Mouse (Mus musculus) myocyte (in vitro differentiated cells): ENCODE data around the gene Nacad. TPM values are rescaled to one million over a fixed set of nuclear protein-coding genes. Genes with fewer than 3 reads are reported as not detected.

Source experiments
- H3K27me3 ChIP-seq: one replicate; pipeline ENCODE4 v1.6.1; 2011; ENCODE audit not compliant: control insufficient read depth, insufficient read depth, insufficient read length
- H3K36me3 ChIP-seq: one replicate; pipeline ENCODE4 v1.6.1; 2011; ENCODE audit not compliant: control insufficient read depth, insufficient read depth
- H3K4me2 ChIP-seq: one replicate; pipeline ENCODE4 v1.6.1; 2011; ENCODE audit warnings: low read depth, control low read depth
- H3K4me3 ChIP-seq: one replicate; pipeline ENCODE4 v1.5.1; 2011; ENCODE audit warnings: mild to moderate bottlenecking, control low read depth, moderate library complexity
- H3K79me2 ChIP-seq: one replicate; pipeline ENCODE4 v1.6.1; 2011; ENCODE audit not compliant: control insufficient read depth, insufficient read depth
- H3ac ChIP-seq: one replicate; pipeline ENCODE4 v1.6.1; 2011; ENCODE audit not compliant: control insufficient read depth, insufficient read length
- CEBPB ChIP-seq: IDR thresholded peaks from 2 replicates; pipeline ENCODE4 v1.6.1; 2011; ENCODE audit warnings: mild to moderate bottlenecking, moderate library complexity; ENCODE audit not compliant: poor library complexity, insufficient read depth, severe bottlenecking
- E2F4 ChIP-seq: IDR thresholded peaks from one replicate; pipeline ENCODE4 v1.6.1; 2011; ENCODE audit warnings: mild to moderate bottlenecking, control low read depth, moderate library complexity; ENCODE audit not compliant: insufficient read depth
- MAX ChIP-seq: IDR thresholded peaks from one replicate; pipeline ENCODE4 v1.6.1; 2011; ENCODE audit warnings: low read depth, mild to moderate bottlenecking, control low read depth
- MYOD1 ChIP-seq, 3 experiments: IDR thresholded peaks; one replicate each; pipeline ENCODE4 v1.6.1; 2011; ENCODE audit warnings: control low read depth in 2 of 3, low read depth in 2 of 3, mild to moderate bottlenecking in 2 of 3, moderate library complexity in 1 of 3; ENCODE audit not compliant: insufficient read length in 2 of 3, control insufficient read depth in 1 of 3
- MYOG ChIP-seq, 3 experiments: IDR thresholded peaks; one replicate each; pipeline ENCODE4 v1.6.1; 2011; ENCODE audit warnings: control low read depth in 2 of 3, low read depth in 2 of 3, mild to moderate bottlenecking in 2 of 3; ENCODE audit not compliant: insufficient read length in 2 of 3, control insufficient read depth in 1 of 3, insufficient read depth in 1 of 3
- POLR2A ChIP-seq: IDR thresholded peaks from one replicate; pipeline ENCODE4 v1.6.1; 2011; ENCODE audit warnings: low read depth, mild to moderate bottlenecking, control low read depth, moderate library complexity; ENCODE audit not compliant: insufficient read length
- POLR2AphosphoS2 ChIP-seq: IDR thresholded peaks from one replicate; pipeline ENCODE4 v1.6.1; 2011; ENCODE audit warnings: low read depth, control low read depth; ENCODE audit not compliant: insufficient read length
- REST ChIP-seq: IDR thresholded peaks from one replicate; pipeline ENCODE4 v1.6.1; 2011; ENCODE audit warnings: mild to moderate bottlenecking, control low read depth, moderate library complexity; ENCODE audit not compliant: insufficient read depth, insufficient read length
- SRF ChIP-seq: IDR thresholded peaks from one replicate; pipeline ENCODE4 v1.6.1; 2011; ENCODE audit warnings: low read depth; ENCODE audit not compliant: control insufficient read depth, insufficient read length
- TCF12 ChIP-seq: IDR thresholded peaks from one replicate; pipeline ENCODE4 v1.6.1; 2011; ENCODE audit warnings: mild to moderate bottlenecking, control low read depth; ENCODE audit not compliant: poor library complexity, insufficient read depth, severe bottlenecking
- TCF3 ChIP-seq: IDR thresholded peaks from one replicate; pipeline ENCODE4 v1.6.1; 2011; ENCODE audit warnings: low read depth, control low read depth; ENCODE audit not compliant: insufficient read length
- USF1 ChIP-seq: IDR thresholded peaks from one replicate; pipeline ENCODE4 v1.6.1; 2011; ENCODE audit warnings: low read depth, mild to moderate bottlenecking, control low read depth, moderate library complexity
- polyA plus RNA-seq: library from polyadenylated mRNA; unstranded; fragments of >200 nt; fragmentation: generic; extraction: Trizol; gene quantifications from one replicate; pipeline ENCODE4 v1.2.1, GENCODE M21; 2012; ENCODE audit warnings: missing spikeins

The Nacad gene
- polyA plus RNA-seq, 1 experiment: 1.00 TPM

- TF ChIP-seq USF1 (no peak), REST (no peak), SRF (no peak), MYOG (IDR thresholded peaks at IDR 0.05; ENCODE audit: control insufficient read depth in 1 of 3, insufficient read depth in 1 of 3, insufficient read length in 2 of 3, low read depth in 2 of 3) (no peak), CEBPB (no peak), POLR2A (no peak), MYOD1 (IDR thresholded peaks at IDR 0.05; ENCODE audit: control insufficient read depth in 1 of 3, insufficient read length in 2 of 3, low read depth in 2 of 3) (no peak), TCF12 (no peak), POLR2AphosphoS2 (no peak), E2F4 (no peak)
- H3ac ChIP-seq: no peak overlapping the region
- H3K4me3 ChIP-seq: no peak overlapping the region
- no peak overlapping the region for H3K4me2 ChIP-seq
- H3K36me3 ChIP-seq: peaks cover 13% of the 10 kb centered on the region
- H3K27me3 ChIP-seq: no peaks in the 10 kb centered on the region
- H3K79me2 ChIP-seq: peaks cover 17% of the 10 kb centered on the region
These were observed 24.3 kb downstream of the Nacad start for GRCm38 (mm10) chr11:6581560-6581959.

- Histone ChIP-seq H3K27me3 (no peaks in the 10 kb centered on the region), H3K79me2 (peaks cover 17% of the 10 kb centered on the region), H3ac (no peak overlapping the region), H3K4me3 (no peak overlapping the region), H3K36me3 (peaks cover 6% of the 10 kb centered on the region), H3K4me2 (no peak overlapping the region)
- TF ChIP-seq POLR2AphosphoS2: no peak
- TF ChIP-seq CEBPB: peak; percentile 64
These were observed 25.6 kb downstream of the Nacad start for GRCm38 (mm10) chr11:6580065-6580750.

- TF ChIP-seq MAX: no peak
- no peak for TF ChIP-seq CEBPB
- no peak for TF ChIP-seq TCF3
- Histone ChIP-seq H3K79me2 (peaks cover 17% of the 10 kb centered on the region), H3K4me2 (no peak overlapping the region), H3ac (no peak overlapping the region), H3K27me3 (no peaks in the 10 kb centered on the region), H3K4me3 (no peak overlapping the region), H3K36me3 (peaks cover 6% of the 10 kb centered on the region)
These were observed 26.5 kb downstream of the Nacad start for GRCm38 (mm10) chr11:6579361-6579760.

- no peaks in the 10 kb centered on the region for H3K27me3 ChIP-seq
- H3K4me3 ChIP-seq: no peak overlapping the region
- H3K79me2 ChIP-seq: peaks cover 13% of the 10 kb centered on the region
- H3ac ChIP-seq: no peak overlapping the region
- no peak for TF ChIP-seq E2F4
- TF ChIP-seq MAX: no peak
- TF ChIP-seq SRF: no peak
- TF ChIP-seq CEBPB: no peak
- TF ChIP-seq POLR2A: no peak
- no peak for TF ChIP-seq MYOD1 (IDR thresholded peaks at IDR 0.05; ENCODE audit: control insufficient read depth in 1 of 3, insufficient read length in 2 of 3, low read depth in 2 of 3)
- no peak for TF ChIP-seq POLR2AphosphoS2
- no peak for TF ChIP-seq REST
- TF ChIP-seq TCF12: no peak
- TF ChIP-seq MYOG (IDR thresholded peaks at IDR 0.05; ENCODE audit: control insufficient read depth in 1 of 3, insufficient read depth in 1 of 3, insufficient read length in 2 of 3, low read depth in 2 of 3): no peak
- TF ChIP-seq USF1: no peak
- TF ChIP-seq TCF3: no peak
- H3K4me2 ChIP-seq: no peak overlapping the region
- H3K36me3 ChIP-seq: peaks cover 9% of the 10 kb centered on the region
These were observed 29.7 kb downstream of the Nacad start for GRCm38 (mm10) chr11:6576151-6576550.

- H3K79me2 ChIP-seq: peaks cover 37% of the 10 kb centered on the region
- H3ac ChIP-seq: no peak overlapping the region
- no peak overlapping the region for H3K4me2 ChIP-seq
- H3K27me3 ChIP-seq: no peaks in the 10 kb centered on the region
- H3K4me3 ChIP-seq: no peak overlapping the region
- TF ChIP-seq POLR2AphosphoS2: no peak
- no peak for TF ChIP-seq E2F4
- TF ChIP-seq MYOD1 (IDR thresholded peaks at IDR 0.05; ENCODE audit: control insufficient read depth in 1 of 3, insufficient read length in 2 of 3, low read depth in 2 of 3): no peak
- TF ChIP-seq TCF12: no peak
- no peak for TF ChIP-seq REST
- TF ChIP-seq SRF: no peak
- no peak for TF ChIP-seq MYOG (IDR thresholded peaks at IDR 0.05; ENCODE audit: control insufficient read depth in 1 of 3, insufficient read depth in 1 of 3, insufficient read length in 2 of 3, low read depth in 2 of 3)
- no peak for TF ChIP-seq USF1
- no peak for TF ChIP-seq POLR2A
- TF ChIP-seq TCF3: no peak
- no peak for TF ChIP-seq MAX
- TF ChIP-seq CEBPB: no peak
- peaks cover 8% of the 10 kb centered on the region for H3K36me3 ChIP-seq
These were observed 36.5 kb downstream of the Nacad start for GRCm38 (mm10) chr11:6569410-6569777.
